Mouse (Mus musculus): ENCODE data around the gene Tatdn3.

GRCm38 (mm10) chr1:191057461-191057860 lies 5.3 kb downstream of the Tatdn3 start:
- TF ChIP-seq CTCF (IDR thresholded peaks at IDR 0.05; ENCODE audit: low read depth, low read length) = no peak
- TF ChIP-seq GATA1 (IDR thresholded peaks at IDR 0.05; ENCODE audit: borderline replicate concordance, low read length) = no peak
- no peak for TF ChIP-seq POLR2AphosphoS5 (IDR thresholded peaks at IDR 0.05; ENCODE audit: insufficient replicate concordance, low read depth, low read length)
- TF ChIP-seq TAL1 (conservative IDR thresholded peaks at IDR 0.05; ENCODE audit: low read depth, low read length) = no peak
